Comparison of ENCODE assay signal across 14 mouse cellular contexts in genomic region chr2:162197316-162197715, GRCm38 (mm10).
"Had no signal": no experiment of that assay in that cellular context is flagged by ENCODE, and none has a peak within 500 bp of the region (broad histone marks: within the 10 kb centered on the region; RNA-seq: fewer than 3 reads in every experiment).

No protein-coding gene starts in this region.

- H3K4me3 ChIP-seq: kidney, embryonic 15.5 days; limb, embryonic 15.5 days; liver, embryonic 12.5 days; lung, embryonic 15.5 days; midbrain, embryonic 12.5 days; neural tube, embryonic 13.5 days had no signal

- H3K4me2 ChIP-seq: kidney, embryonic 15.5 days; limb, embryonic 15.5 days; liver, embryonic 12.5 days; lung, embryonic 15.5 days; midbrain, embryonic 12.5 days; neural tube, embryonic 13.5 days had no signal

- H3K4me1 ChIP-seq: kidney, embryonic 15.5 days; limb, embryonic 15.5 days; liver, embryonic 12.5 days; lung, embryonic 15.5 days; midbrain, embryonic 12.5 days; neural tube, embryonic 13.5 days had no signal

- H3K9me3 ChIP-seq: kidney, embryonic 15.5 days; limb, embryonic 15.5 days; liver, embryonic 12.5 days; lung, embryonic 15.5 days; midbrain, embryonic 12.5 days; neural tube, embryonic 13.5 days had no signal

- DNase-seq: kidney, adult 18-20 months; kidney, postnatal 14 days; left cerebral cortex, postnatal 4 days; lung, postnatal 14 days; right cerebral cortex, adult 18-20 months; right cerebral cortex, postnatal 25 days; thymus, adult 18-20 months; thymus, postnatal 14 days had no signal

- H3K27ac ChIP-seq: kidney, embryonic 15.5 days; limb, embryonic 15.5 days; liver, embryonic 12.5 days; lung, embryonic 15.5 days; midbrain, embryonic 12.5 days; neural tube, embryonic 13.5 days had no signal

- H3K36me3 ChIP-seq: kidney, embryonic 15.5 days; limb, embryonic 15.5 days; liver, embryonic 12.5 days; lung, embryonic 15.5 days; midbrain, embryonic 12.5 days; neural tube, embryonic 13.5 days had no signal

- ATAC-seq: liver, embryonic 12.5 days had no signal

- H3K27me3 ChIP-seq: kidney, embryonic 15.5 days; limb, embryonic 15.5 days; liver, embryonic 12.5 days; lung, embryonic 15.5 days; midbrain, embryonic 12.5 days; neural tube, embryonic 13.5 days had no signal

- H3K9ac ChIP-seq: kidney, embryonic 15.5 days; limb, embryonic 15.5 days; liver, embryonic 12.5 days; lung, embryonic 15.5 days; midbrain, embryonic 12.5 days; neural tube, embryonic 13.5 days had no signal
